Mouse (Mus musculus): ENCODE results near the gene Rab8b.

DNA sequence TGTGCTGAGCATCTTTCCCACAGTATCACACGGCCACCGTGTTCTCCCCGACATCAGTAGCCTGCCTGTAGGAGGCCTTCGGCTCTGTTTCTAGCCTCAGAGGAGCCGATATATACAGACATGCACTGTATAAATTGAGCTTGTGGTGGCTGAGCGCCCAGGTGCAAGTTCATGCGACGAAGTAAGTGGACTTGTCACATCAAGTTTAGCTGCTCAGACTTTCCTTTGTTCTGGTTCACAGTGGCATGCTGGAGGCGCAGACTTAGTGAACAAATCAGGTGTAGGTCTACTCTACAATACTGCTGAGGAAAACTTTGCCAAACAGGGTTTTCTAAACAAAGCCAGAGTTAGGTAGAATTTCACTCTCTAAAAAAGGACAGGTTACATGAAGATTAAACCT lies 13.5 kb downstream of the Rab8b start:
- TF ChIP-seq CTCF (IDR thresholded peaks at IDR 0.05; ENCODE audit: extremely low read depth, insufficient read length, insufficient replicate concordance, low read depth, low read length) (no peak), POLR2A (IDR thresholded peaks at IDR 0.05; ENCODE audit: low read depth, low read length) (no peak)
